Mouse (Mus musculus) bone marrow, adult 2 months (tissue): ENCODE data around the gene Tut7. TPM values are rescaled to one million over a fixed set of nuclear protein-coding genes. Genes with fewer than 3 reads are reported as not detected.

Experiments
- H3K27ac ChIP-seq: fragments of 200-500 bp; 2 replicates; pipeline ENCODE4 v1.5.1; 2012; ENCODE audit warnings: low read depth, mild to moderate bottlenecking, control low read depth, inconsistent platforms, low read length; ENCODE audit not compliant: control insufficient read depth, poor library complexity, insufficient read depth
- H3K4me1 ChIP-seq: fragments of 200-500 bp; 2 replicates; pipeline ENCODE4 v1.6.1; 2011; ENCODE audit warnings: low read length; ENCODE audit not compliant: control insufficient read depth, insufficient read depth
- H3K4me3 ChIP-seq: fragments of 200-500 bp; replicated peaks from 2 replicates; pipeline ENCODE3; 2011; ENCODE audit warnings: mild to moderate bottlenecking, low read depth, low read length, control low read depth; ENCODE audit not compliant: control insufficient read depth
- CTCF ChIP-seq: fragments of 200-500 bp; IDR thresholded peaks from 2 replicates; pipeline ENCODE4 v1.5.1; 2011; ENCODE audit warnings: low read length, control low read depth; ENCODE audit not compliant: control insufficient read depth, insufficient read depth
- POLR2A ChIP-seq: fragments of 200-500 bp; IDR thresholded peaks from 2 replicates; pipeline ENCODE4 v1.6.1; 2011; ENCODE audit warnings: low read depth, mild to moderate bottlenecking, control low read depth, low read length, borderline replicate concordance; ENCODE audit not compliant: control insufficient read depth
- WGBS: fragments of 180-500 bp; shearing (Covaris S2); methylation state at CpG from one replicate; pipeline ENCODE4 v1.1.7; 2018; 5-methylcytosine and 5-hydroxymethylcytosine counted together
- polyA plus RNA-seq: library from polyadenylated mRNA; stranded (reverse); fragments of >200 nt; gene quantifications from 2 replicates; pipeline ENCODE4 v1.2.4, GENCODE M21; 2011; ENCODE audit warnings: low replicate concordance; ENCODE audit not compliant: missing spikeins, insufficient read depth, insufficient read length

Gene Tut7
- 236 and 243 TPM in 2 replicates for polyA plus RNA-seq

DNA sequence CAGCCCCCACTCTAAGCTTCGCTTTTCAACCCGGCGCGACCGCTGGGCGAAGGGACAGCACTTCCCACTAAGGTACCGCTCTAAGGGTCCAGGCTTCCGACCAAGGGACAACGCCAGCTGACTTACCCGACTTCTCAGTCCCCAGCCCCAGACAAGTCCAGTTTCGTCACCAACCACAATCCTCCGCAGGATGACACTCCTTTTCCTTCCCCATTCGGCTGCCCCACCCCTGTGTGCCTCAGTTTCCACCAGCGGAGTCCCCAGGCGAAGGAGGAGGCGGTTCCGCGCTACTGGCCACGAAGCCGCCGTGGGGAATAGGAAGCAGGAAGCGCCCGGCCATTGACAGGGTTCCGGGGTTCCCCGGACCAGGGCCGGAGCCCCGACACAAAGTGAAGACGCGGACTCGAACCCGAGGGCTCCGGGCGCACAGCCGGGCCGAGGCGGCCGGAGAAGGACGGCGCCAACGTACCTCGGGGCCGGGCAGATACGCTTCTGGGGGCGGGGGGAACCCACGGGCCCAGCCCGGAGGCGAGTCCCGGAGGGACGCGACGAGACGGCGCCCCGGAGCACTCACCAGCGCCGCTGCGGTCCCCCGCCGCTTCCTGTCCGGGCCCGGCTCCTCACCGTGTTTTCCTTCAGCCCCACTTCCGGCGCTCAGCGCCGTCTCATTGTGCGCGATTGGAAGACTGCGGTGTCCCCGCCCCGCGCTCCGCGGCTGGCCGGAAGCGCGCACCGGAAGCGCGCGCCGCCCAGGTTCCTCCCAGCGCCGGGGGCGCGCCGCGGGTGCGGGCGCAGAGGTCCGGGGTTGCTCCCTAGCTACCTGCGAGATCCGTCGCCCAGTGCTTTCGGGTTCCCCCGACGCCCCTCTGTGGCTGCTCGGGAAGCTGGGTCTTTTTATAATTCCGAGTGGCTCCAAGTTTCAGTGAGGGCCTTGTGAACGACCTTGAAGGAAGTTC is at the start of gene Tut7:
TSS of gene Tut7 (minus strand) at position 641 of the 956 bp plus-strand sequence.
- peak within 1 kb of the TSS; percentile 78 for H3K4me3 ChIP-seq
- H3K4me1 ChIP-seq: peaks cover 3% of the 10 kb centered on the region; the same call in 1 of the 2 replicates
- under 1% methylated on average over 100 of the region's 100 CpGs for WGBS
- peak within 1 kb of the TSS; percentile 99 for H3K27ac ChIP-seq
- TF ChIP-seq POLR2A: peak; percentile 87
- TF ChIP-seq CTCF: no peak

GRCm38 (mm10) chr13:59872446-59872845 is 49.5 kb upstream of the Tut7 start:
- Histone ChIP-seq H3K4me1 (no peaks in the 10 kb centered on the region), H3K27ac (no peak overlapping the region), H3K4me3 (no peak overlapping the region)
- TF ChIP-seq POLR2A (no peak), CTCF (no peak)
- 89% methylated on average over 7 of the region's 7 CpGs for WGBS

DNA sequence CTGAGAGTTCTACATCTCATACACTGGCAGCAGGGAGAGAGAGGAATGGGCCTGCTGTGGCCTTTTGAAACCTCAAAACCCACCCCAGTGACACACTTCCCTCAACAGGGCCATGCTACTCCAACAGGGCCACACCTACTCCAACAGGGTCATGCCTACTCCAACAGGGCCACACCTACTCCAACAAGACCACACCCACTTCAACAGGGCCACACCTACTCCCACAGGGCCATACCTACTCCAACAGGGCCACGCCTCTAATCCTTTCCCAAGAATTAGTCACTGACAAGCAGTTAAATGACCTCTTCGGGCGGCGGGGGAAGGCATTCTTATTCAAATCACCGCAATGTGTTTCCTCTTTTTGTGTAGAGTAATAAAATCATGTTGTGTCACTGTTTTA is 47.1 kb upstream of the Tut7 start:
- no peak for TF ChIP-seq CTCF
- no peak for TF ChIP-seq POLR2A
- 82% methylated on average over 5 of the region's 5 CpGs for WGBS
- H3K4me3 ChIP-seq: no peak overlapping the region
- no peaks in the 10 kb centered on the region for H3K4me1 ChIP-seq
- H3K27ac ChIP-seq: no peak overlapping the region

DNA sequence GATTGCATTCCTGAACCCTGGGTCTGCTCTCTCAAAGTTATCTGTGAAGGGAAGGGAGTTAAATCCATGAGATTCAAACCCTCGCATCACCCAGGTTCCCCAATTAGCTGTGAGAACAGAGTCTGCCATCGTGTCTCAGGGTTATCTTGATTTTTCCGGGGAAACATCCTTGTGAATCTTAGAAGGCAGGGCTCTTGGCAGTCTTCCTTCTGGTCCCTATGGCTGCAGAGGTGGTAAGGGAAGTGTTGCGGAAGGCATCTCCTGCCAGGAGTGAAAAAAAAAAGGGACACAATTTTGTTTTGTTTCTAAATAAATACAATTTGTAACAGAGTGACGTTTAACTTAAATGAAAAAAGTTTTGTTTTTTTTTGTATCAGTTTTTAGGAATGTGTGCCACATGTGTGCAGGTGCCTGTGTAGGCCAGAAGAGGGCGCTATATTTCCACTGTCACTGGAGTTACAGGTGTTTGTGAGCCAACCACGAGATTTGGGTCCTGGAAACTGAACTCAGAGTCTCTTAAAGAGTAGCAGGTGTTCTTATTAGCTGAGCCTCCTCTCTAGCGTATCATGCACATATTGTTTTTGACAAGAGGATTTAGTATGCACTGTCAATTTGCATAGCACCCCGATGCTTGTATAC is 45.2 kb upstream of the Tut7 start:
- Histone ChIP-seq H3K4me3 (no peak overlapping the region), H3K4me1 (no peaks in the 10 kb centered on the region), H3K27ac (no peak overlapping the region)
- TF ChIP-seq POLR2A (no peak), CTCF (no peak)
- 80% methylated on average over 9 of the region's 9 CpGs for WGBS

DNA sequence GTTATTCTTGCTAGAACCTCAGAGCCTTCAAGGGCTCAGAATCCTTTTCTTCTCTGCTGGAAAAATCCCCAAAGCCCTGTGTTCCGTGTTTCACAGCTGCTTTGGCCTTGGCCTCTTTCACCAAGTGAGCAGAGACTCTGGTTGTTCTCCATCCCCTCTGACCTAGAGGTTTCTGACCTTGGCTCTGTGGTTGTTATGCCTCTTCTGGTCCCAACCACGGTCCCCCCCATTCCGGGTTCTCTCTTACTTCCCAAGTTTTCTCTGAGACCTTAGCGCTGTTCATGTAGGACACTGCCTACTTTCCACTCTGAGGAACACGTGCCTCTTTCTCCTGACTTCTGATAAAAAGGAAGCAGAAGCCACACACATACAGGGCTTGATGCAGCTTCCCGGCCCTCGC is 44.2 kb upstream of the Tut7 start:
- Histone ChIP-seq H3K4me3 (no peak overlapping the region), H3K4me1 (no peaks in the 10 kb centered on the region), H3K27ac (no peak overlapping the region)
- WGBS: 59% methylated on average over 7 of the region's 7 CpGs
- TF ChIP-seq POLR2A: no peak
- TF ChIP-seq CTCF: no peak

- Histone ChIP-seq H3K4me1 (no peaks in the 10 kb centered on the region), H3K27ac (no peak overlapping the region), H3K4me3 (no peak overlapping the region)
- no peak for TF ChIP-seq CTCF
- WGBS: 80% methylated on average over 7 of the region's 7 CpGs
Measured at GRCm38 (mm10) chr13:59859515-59859914, 36.6 kb upstream of the Tut7 start.

DNA sequence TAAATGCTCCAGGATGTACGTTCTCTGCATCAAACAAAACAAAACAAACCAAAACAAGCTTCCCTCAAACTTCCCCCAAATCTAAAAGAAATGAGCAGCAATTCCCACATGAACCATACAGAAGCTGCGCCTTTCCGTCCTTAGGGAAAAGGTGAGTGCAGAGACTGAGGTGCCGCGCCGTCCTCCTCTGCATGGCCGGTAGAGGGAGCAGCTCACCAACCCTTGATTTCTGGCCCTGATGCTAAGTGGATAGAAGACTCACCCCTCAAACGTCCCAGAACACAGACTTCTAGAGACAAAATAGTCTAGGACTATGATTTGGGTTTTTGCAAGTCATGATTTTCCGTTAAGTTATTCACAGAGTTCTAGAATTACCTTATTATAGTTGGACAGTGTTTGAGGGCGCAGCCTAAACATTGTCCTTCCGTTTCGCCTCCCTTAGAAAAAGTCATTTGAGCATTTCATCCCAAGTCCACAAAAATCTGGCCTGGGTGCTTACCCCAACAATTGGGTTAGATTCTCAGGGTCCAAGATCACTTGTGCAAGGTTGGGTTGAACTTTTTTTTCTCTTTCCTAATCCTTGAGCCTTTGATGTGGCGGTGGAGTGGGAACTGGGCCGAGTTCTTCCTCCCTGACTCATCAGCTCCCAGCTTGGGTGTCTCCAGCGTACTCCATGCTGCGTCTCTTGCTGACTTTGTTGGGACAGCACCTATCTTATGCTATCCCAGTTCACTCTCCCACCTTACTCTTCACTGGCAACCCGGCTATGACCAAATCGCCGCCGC is 33.5 kb upstream of the Tut7 start:
- TF ChIP-seq CTCF: peak; percentile 88
- TF ChIP-seq POLR2A: no peak
- 54% methylated on average over 20 of the region's 20 CpGs for WGBS

GRCm38 (mm10) chr13:59853471-59853870 is 30.5 kb upstream of the Tut7 start:
- TF ChIP-seq POLR2A (no peak), CTCF (no peak)
- 11% methylated on average over 9 of the region's 9 CpGs for WGBS
- H3K4me1 ChIP-seq: no peaks in the 10 kb centered on the region
- no peak overlapping the region for H3K4me3 ChIP-seq
- no peak overlapping the region for H3K27ac ChIP-seq

More for the DNA sequence above, 33.5 kb upstream of the Tut7 start:
- H3K27ac ChIP-seq: no peak overlapping the region
- no peaks in the 10 kb centered on the region for H3K4me1 ChIP-seq
- H3K4me3 ChIP-seq: no peak overlapping the region
